Mouse (Mus musculus): ENCODE data around the gene Cort. TPM values are rescaled to one million over a fixed set of nuclear protein-coding genes. Genes with fewer than 3 reads are reported as not detected.

The Cort gene
- polyA plus RNA-seq, 1 experiment, result not detected

DNA sequence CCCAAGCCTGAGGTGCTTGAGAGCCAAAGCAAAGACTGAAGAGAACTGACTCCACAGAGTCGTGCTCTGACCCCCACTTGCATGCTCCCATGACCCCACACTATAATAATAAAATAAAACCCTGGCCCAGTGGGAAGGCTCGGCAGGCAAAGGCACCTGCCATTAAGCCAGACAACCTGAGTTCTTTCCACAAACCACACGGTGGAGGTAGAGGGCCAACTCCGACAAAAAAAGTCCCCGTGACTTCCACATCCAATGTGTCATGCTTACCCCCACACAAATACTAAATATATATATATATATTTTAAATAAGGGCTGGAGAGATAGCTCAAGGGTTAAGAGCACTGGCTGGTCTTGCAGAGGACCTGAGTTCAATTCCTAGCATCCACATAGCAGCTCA lies 37.6 kb upstream of the Cort start:
- Histone ChIP-seq H3K27ac (ENCODE audit: insufficient read depth, low read depth, low read length) (no peak overlapping the region), H3K4me3 (ENCODE audit: insufficient read depth, low read length) (peak overlapping the region; percentile 24), H3K4me1 (ENCODE audit: control insufficient read depth, insufficient read depth, low read length) (peaks cover 54% of the 10 kb centered on the region)
- no peak for TF ChIP-seq CTCF (IDR thresholded peaks at IDR 0.05; ENCODE audit: low read depth, low read length)
- TF ChIP-seq POLR2A (IDR thresholded peaks at IDR 0.05; ENCODE audit: borderline replicate concordance, low read depth, low read length), result no peak

DNA sequence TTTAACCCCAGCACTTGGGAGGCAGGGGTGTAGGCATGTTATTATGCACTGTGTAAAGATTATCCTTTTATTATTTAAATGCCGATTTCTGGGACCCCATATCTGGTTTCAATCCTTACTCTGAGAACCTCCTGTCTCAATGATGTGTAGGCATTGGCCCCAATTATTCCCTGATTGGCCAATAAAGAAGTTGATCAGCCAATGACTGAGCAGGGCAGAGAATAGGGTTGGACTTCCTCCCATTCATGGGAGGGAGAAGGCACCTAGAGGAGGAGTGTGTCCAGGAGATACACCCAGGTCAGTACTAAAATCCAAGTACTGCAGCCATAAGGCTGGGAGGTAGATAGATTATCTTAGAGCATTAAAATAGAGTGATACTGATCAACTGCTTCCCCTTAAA lies 36.6 kb upstream of the Cort start:
- Histone ChIP-seq H3K4me3 (ENCODE audit: insufficient read depth, low read length) (no peak overlapping the region), H3K27ac (ENCODE audit: insufficient read depth, low read depth, low read length) (no peak overlapping the region), H3K4me1 (ENCODE audit: control insufficient read depth, insufficient read depth, low read length) (peaks cover 57% of the 10 kb centered on the region)
- TF ChIP-seq CTCF (IDR thresholded peaks at IDR 0.05; ENCODE audit: low read depth, low read length) (no peak), POLR2A (IDR thresholded peaks at IDR 0.05; ENCODE audit: borderline replicate concordance, low read depth, low read length) (no peak)

DNA sequence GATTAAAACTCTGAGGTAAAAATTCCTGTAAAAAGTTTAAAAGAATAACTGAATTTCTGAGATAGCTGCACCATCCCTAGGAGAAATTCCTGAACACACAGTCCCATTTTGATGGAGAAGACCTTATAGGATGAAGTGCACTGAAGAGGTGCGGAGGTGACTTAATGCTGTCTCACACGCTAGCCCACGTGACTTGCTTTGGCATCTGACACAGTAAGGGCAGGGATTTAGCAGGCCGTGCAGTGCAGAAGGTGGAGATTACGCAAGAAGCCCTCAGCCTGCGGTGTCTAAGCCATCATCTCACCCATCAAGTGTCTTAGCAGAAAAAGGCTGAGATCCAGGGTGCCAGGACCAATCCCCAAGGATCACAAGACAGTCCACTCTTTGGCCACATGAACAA lies 34.6 kb upstream of the Cort start:
- H3K27ac ChIP-seq (ENCODE audit: insufficient read depth, low read depth, low read length), result no peak overlapping the region
- H3K4me3 ChIP-seq (ENCODE audit: insufficient read depth, low read length), result no peak overlapping the region
- TF ChIP-seq POLR2A (IDR thresholded peaks at IDR 0.05; ENCODE audit: borderline replicate concordance, low read depth, low read length) (no peak), CTCF (IDR thresholded peaks at IDR 0.05; ENCODE audit: low read depth, low read length) (no peak)
- peaks cover 70% of the 10 kb centered on the region for H3K4me1 ChIP-seq (ENCODE audit: control insufficient read depth, insufficient read depth, low read length)

DNA sequence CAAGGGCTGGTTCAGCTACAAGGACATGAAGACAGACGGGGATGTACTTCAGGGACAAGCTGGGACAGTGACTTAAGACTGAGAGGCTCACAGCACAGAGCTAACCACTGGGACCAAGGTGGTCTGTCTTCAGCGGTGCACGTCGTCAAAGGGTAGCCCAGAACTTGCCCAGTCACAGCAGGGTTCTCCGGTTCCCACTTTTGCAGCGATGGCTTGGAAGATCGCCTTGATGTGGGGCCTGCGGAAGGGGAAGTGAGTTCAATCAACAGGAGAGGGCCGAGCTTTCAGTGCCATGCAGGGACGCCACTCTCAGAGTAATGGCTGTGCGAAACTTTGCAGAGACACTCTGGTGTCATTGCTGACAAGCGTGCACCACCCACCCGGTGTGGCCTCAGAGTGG lies 33.3 kb upstream of the Cort start:
- TF ChIP-seq CTCF (IDR thresholded peaks at IDR 0.05; ENCODE audit: low read depth, low read length), result no peak
- no peak for TF ChIP-seq POLR2A (IDR thresholded peaks at IDR 0.05; ENCODE audit: borderline replicate concordance, low read depth, low read length)
- H3K27ac ChIP-seq (ENCODE audit: insufficient read depth, low read depth, low read length), result no peak overlapping the region
- H3K4me1 ChIP-seq (ENCODE audit: control insufficient read depth, insufficient read depth, low read length), result peaks cover 72% of the 10 kb centered on the region
- no peak overlapping the region for H3K4me3 ChIP-seq (ENCODE audit: insufficient read depth, low read length)

DNA sequence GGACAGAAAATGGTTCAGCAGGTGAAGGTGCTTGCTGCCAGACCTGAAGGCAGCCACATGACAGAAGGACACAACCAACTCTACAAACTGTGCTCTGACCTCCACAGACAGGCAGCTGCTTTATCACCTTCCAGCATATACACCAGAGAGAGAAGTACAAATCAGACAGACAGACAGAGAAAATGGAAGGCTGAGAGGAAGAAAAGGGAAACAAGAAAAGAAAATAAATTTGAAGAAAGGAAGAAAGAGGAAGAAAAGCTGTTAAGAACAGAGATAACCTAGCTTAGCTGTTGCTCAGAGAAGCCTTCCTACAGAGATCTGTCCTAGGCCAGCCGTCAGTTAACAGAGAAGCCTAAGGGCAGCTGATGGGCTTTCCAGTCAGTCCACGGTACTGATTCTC lies 32.6 kb upstream of the Cort start:
- H3K4me3 ChIP-seq (ENCODE audit: insufficient read depth, low read length), result no peak overlapping the region
- peaks cover 73% of the 10 kb centered on the region for H3K4me1 ChIP-seq (ENCODE audit: control insufficient read depth, insufficient read depth, low read length)
- TF ChIP-seq POLR2A (IDR thresholded peaks at IDR 0.05; ENCODE audit: borderline replicate concordance, low read depth, low read length) (no peak), CTCF (IDR thresholded peaks at IDR 0.05; ENCODE audit: low read depth, low read length) (no peak)
- H3K27ac ChIP-seq (ENCODE audit: insufficient read depth, low read depth, low read length), result no peak overlapping the region

DNA sequence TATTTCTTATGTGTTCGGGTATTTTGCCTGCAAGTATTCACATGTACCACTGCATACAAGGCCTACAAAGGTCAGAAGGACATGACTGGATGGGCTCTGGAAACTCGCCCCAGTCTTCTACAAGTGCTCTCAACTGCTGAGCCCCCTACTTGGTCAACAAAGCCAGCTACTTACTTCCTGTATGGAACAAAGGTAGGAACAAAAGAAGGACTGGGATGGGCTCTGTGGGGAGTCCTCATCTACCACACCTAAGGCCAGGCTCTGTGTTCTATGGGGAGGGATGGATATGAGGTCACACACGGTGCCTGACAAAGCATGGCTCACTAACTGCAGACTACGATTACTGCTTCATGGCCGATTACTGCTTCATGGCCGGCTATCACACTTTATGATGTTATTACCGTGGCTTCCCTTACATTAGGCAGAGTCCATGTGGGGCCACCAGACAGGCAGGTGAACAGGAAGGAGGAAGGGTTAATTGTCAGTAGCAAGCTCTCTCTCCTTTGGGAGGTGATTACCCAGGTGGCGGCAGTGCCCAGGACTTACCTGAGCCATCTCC lies 30.9 kb upstream of the Cort start:
- peaks cover 63% of the 10 kb centered on the region for H3K4me1 ChIP-seq (ENCODE audit: control insufficient read depth, insufficient read depth, low read length)
- H3K27ac ChIP-seq (ENCODE audit: insufficient read depth, low read depth, low read length), result no peak overlapping the region
- no peak overlapping the region for H3K4me3 ChIP-seq (ENCODE audit: insufficient read depth, low read length)
- TF ChIP-seq POLR2A (IDR thresholded peaks at IDR 0.05; ENCODE audit: borderline replicate concordance, low read depth, low read length) (no peak), CTCF (IDR thresholded peaks at IDR 0.05; ENCODE audit: low read depth, low read length) (no peak)

DNA sequence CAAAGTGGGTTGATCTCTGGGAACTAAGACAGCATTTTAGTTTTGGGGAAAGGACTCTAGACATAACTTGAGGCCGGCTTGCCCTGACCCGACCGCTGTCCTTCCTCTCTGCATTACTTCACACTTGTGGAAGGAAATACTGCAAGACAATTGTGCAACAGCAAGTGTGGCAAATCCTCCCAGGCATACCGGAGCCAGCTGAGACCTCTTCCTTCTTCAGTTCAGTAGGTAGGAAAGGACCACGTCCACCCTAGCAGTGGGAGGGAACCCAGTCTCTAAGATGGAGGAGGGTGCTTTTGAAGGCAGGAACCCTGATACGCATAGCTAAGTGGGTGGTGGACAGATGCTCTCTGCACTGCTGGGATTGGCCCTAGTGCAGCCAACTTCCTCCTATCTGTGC lies 29.1 kb upstream of the Cort start:
- H3K4me3 ChIP-seq (ENCODE audit: insufficient read depth, low read length), result no peak overlapping the region
- peak overlapping the region; percentile 26 for H3K27ac ChIP-seq (ENCODE audit: insufficient read depth, low read depth, low read length)
- peaks cover 49% of the 10 kb centered on the region for H3K4me1 ChIP-seq (ENCODE audit: control insufficient read depth, insufficient read depth, low read length)
- TF ChIP-seq CTCF (IDR thresholded peaks at IDR 0.05; ENCODE audit: low read depth, low read length), result no peak
- no peak for TF ChIP-seq POLR2A (IDR thresholded peaks at IDR 0.05; ENCODE audit: borderline replicate concordance, low read depth, low read length)

DNA sequence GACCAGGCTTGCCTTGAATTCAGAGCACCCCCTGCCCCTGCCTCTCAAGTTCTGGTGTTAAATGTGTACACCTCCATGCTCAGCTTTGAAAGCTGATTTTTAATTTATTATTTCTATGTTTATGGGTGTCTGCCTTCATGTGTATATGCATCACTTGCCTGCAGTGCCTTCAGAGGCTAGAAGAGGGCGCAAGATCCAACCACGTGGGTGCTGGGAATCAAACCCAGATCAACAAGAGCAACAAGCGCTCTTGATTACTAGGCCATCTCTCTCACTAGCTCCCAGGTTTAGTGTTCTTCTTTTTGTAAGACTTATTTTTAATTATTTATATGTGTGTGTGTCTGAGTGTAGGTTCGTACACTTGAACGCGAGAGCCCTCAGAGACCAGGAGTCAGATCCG lies 28.3 kb upstream of the Cort start:
- no peak for TF ChIP-seq CTCF (IDR thresholded peaks at IDR 0.05; ENCODE audit: low read depth, low read length)
- TF ChIP-seq POLR2A (IDR thresholded peaks at IDR 0.05; ENCODE audit: borderline replicate concordance, low read depth, low read length), result no peak
- H3K27ac ChIP-seq (ENCODE audit: insufficient read depth, low read depth, low read length), result no peak overlapping the region
- no peak overlapping the region for H3K4me3 ChIP-seq (ENCODE audit: insufficient read depth, low read length)
- H3K4me1 ChIP-seq (ENCODE audit: control insufficient read depth, insufficient read depth, low read length), result peaks cover 41% of the 10 kb centered on the region

DNA sequence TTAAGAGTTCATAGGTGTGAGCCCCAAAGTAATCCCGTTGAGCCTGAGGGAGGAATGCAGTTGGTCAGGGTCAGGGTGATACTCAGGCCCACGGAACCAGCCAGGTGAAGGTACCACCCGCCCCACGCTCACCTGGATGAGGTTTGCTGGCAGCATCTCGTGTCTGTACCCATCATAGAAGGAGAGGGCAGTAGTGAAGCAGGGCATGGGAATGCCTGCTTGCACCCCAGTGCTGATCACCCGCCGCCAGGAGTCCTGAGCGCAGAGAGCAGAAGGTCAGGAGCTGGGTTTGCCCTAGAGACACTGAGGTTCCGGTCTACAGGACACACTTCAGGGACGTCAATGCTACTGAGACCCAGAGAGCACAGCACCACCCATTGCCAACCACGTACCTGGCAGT lies 24.2 kb upstream of the Cort start:
- Histone ChIP-seq H3K27ac (ENCODE audit: insufficient read depth, low read depth, low read length) (no peak overlapping the region), H3K4me3 (ENCODE audit: insufficient read depth, low read length) (no peak overlapping the region), H3K4me1 (ENCODE audit: control insufficient read depth, insufficient read depth, low read length) (peaks cover 6% of the 10 kb centered on the region)
- no peak for TF ChIP-seq POLR2A (IDR thresholded peaks at IDR 0.05; ENCODE audit: borderline replicate concordance, low read depth, low read length)
- no peak for TF ChIP-seq CTCF (IDR thresholded peaks at IDR 0.05; ENCODE audit: low read depth, low read length)

DNA sequence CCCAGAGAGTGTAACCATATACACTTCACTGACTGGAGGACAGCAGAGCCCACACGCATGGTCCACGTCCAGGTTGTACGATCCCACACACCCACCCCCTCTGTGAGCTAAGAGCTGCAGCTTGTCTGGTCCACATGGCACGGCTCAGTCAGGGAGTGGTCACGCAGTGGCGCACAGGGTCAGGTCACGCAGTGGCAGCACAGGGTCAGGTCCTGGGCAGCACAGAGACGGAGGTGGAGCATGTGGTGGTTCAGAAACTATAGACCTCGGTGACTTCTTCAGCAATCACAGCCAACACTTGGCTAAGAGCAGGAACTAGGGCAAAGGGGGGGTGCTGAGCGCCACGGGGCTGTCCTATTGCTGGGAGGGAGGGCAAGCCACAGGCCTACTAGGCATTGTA lies 23.7 kb upstream of the Cort start:
- no peak overlapping the region for H3K4me3 ChIP-seq (ENCODE audit: insufficient read depth, low read length)
- TF ChIP-seq CTCF (IDR thresholded peaks at IDR 0.05; ENCODE audit: low read depth, low read length) (no peak), POLR2A (IDR thresholded peaks at IDR 0.05; ENCODE audit: borderline replicate concordance, low read depth, low read length) (no peak)
- H3K27ac ChIP-seq (ENCODE audit: insufficient read depth, low read depth, low read length), result no peak overlapping the region
- peaks cover 6% of the 10 kb centered on the region for H3K4me1 ChIP-seq (ENCODE audit: control insufficient read depth, insufficient read depth, low read length)

DNA sequence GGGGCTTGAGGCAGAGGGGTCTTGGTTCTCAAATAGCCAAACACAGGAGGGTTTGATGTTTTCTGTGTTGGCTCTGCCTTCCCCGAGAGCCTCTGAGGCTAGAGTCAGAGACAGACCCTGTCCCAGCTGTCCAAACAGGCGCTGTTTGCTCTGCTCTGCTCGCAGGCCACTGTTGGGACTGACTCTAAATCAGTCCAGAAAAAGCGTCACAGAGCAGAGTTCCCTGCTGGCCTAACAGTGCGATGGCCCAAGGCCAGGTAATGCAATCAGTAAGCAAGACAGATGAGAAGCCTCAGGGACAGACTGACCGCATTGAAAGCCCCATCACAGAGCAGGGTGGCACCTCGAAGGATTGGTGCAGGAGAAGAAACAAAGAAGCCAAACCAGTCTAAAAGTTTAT lies 23.0 kb upstream of the Cort start:
- H3K4me1 ChIP-seq (ENCODE audit: control insufficient read depth, insufficient read depth, low read length), result 0 out of 2 replicates have a peak, but pooled peaks cover under 1% of the 10 kb centered on the region
- no peak overlapping the region for H3K27ac ChIP-seq (ENCODE audit: insufficient read depth, low read depth, low read length)
- no peak overlapping the region for H3K4me3 ChIP-seq (ENCODE audit: insufficient read depth, low read length)
- TF ChIP-seq CTCF (IDR thresholded peaks at IDR 0.05; ENCODE audit: low read depth, low read length) (no peak), POLR2A (IDR thresholded peaks at IDR 0.05; ENCODE audit: borderline replicate concordance, low read depth, low read length) (no peak)

Measured in bone marrow macrophage, adult 2 months (primary cell).